In the genomic region with DNA sequence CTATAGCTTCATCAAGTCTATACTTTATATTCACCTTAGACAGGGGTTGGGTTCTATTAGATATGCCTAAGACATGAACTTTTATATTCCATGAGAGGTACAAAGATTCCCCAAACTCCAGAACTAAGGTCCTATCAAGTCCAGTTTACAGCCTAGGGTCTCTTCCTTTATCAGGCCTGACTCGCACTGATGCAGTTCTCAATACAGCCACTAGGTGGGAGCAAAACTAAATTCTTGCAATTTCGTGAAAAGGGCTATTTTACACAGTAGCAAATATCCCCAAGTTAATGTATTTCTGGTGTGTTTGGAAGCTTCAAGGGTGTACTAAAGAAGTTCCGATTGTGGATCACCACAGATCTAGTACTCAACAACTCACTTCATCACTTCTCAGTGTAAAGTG, we compare ENCODE assay signal across 10 mouse cellular contexts. TPM values are rescaled to one million over a fixed set of nuclear protein-coding genes. Genes with fewer than 3 reads are reported as not detected.
DNase-seq lines count a peak whose midpoint lies in the region; ATAC-seq and TF ChIP-seq lines count a peak whose summit lies in the region.
"Had no signal": no experiment of that assay in that cellular context is flagged by ENCODE, and none has a peak within 500 bp of the region (broad histone marks: within the 10 kb centered on the region; RNA-seq: fewer than 3 reads in every experiment).

No protein-coding gene starts in this region.

- no peak overlapping the region for H3K4me3 ChIP-seq in forebrain, embryonic 11.5 days (ENCODE audit: low read depth, low read length)
- H3K4me3 ChIP-seq in forebrain, embryonic 15.5 days = no peak overlapping the region
- no peak overlapping the region for H3K4me3 ChIP-seq in midbrain, embryonic 10.5 days
- H3K4me3 ChIP-seq in midbrain, embryonic 15.5 days = no peak overlapping the region
- H3K4me3 ChIP-seq in midbrain, postnatal 0 days (ENCODE audit: low read depth, low read length) = no peak overlapping the region
- H3K4me3 ChIP-seq: liver, embryonic 15.5 days had no signal

- no peaks in the 10 kb centered on the region for H3K27me3 ChIP-seq in forebrain, embryonic 11.5 days (ENCODE audit: control insufficient read depth, insufficient read depth, low read length)
- H3K27me3 ChIP-seq in forebrain, embryonic 15.5 days = no peaks in the 10 kb centered on the region
- no peaks in the 10 kb centered on the region for H3K27me3 ChIP-seq in midbrain, embryonic 10.5 days (ENCODE audit: low read depth, poor library complexity, severe bottlenecking)
- no peaks in the 10 kb centered on the region for H3K27me3 ChIP-seq in midbrain, embryonic 15.5 days (replicated peaks)
- no peaks in the 10 kb centered on the region for H3K27me3 ChIP-seq in midbrain, postnatal 0 days (ENCODE audit: insufficient read depth, low read length)
- H3K27me3 ChIP-seq: liver, embryonic 15.5 days had no signal

- peak; percentile 55 for DNase-seq in forebrain, embryonic 11.5 days (ENCODE audit: low spot score)
- DNase-seq in midbrain, embryonic 10.5 days (ENCODE audit: low spot score) = peak; percentile 38
- DNase-seq in embryo, embryonic 10.5 days (ENCODE audit: low spot score) = peak; percentile 67
- DNase-seq in layer of hippocampus, adult 9-10 months (ENCODE audit: low spot score) = peak; percentile 13
- peak; percentile 46 for DNase-seq in midbrain, postnatal 0 days (ENCODE audit: low spot score)
- DNase-seq in yolk sac, embryonic 10.5 days (ENCODE audit: low spot score) = no peak

- no peak overlapping the region for H3K27ac ChIP-seq in forebrain, embryonic 11.5 days (ENCODE audit: low read depth, low read length)
- H3K27ac ChIP-seq in forebrain, embryonic 15.5 days (replicated peaks) = no peak overlapping the region
- H3K27ac ChIP-seq in midbrain, embryonic 10.5 days (replicated peaks) = no peak overlapping the region
- no peak overlapping the region for H3K27ac ChIP-seq in midbrain, embryonic 15.5 days
- no peak overlapping the region for H3K27ac ChIP-seq in midbrain, postnatal 0 days (ENCODE audit: low read depth, low read length)
- H3K27ac ChIP-seq: liver, embryonic 15.5 days had no signal

- WGBS in forebrain, embryonic 11.5 days = 18% methylated on average over 3 of the region's 3 CpGs
- WGBS in forebrain, embryonic 15.5 days = 23% methylated on average over 3 of the region's 3 CpGs
- 26% methylated on average over 3 of the region's 3 CpGs for WGBS in midbrain, embryonic 10.5 days
- 18% methylated on average over 3 of the region's 3 CpGs for WGBS in midbrain, embryonic 15.5 days
- WGBS in midbrain, postnatal 0 days = 19% methylated on average over 3 of the region's 3 CpGs

- H3K36me3 ChIP-seq in forebrain, embryonic 11.5 days (ENCODE audit: control insufficient read depth, insufficient read depth, low read length) = no peaks in the 10 kb centered on the region
- no peaks in the 10 kb centered on the region for H3K36me3 ChIP-seq in forebrain, embryonic 15.5 days
- H3K36me3 ChIP-seq in midbrain, embryonic 10.5 days = no peaks in the 10 kb centered on the region
- no peaks in the 10 kb centered on the region for H3K36me3 ChIP-seq in midbrain, embryonic 15.5 days (replicated peaks)
- H3K36me3 ChIP-seq in midbrain, postnatal 0 days (ENCODE audit: insufficient read depth, low read length) = no peaks in the 10 kb centered on the region
- H3K36me3 ChIP-seq: liver, embryonic 15.5 days had no signal

- peak; percentile 82 for TF ChIP-seq CTCF in midbrain, postnatal 0 days (IDR thresholded peaks at IDR 0.05)

- ATAC-seq in forebrain, embryonic 11.5 days (replicated peaks; ENCODE audit: low FRiP score) = no peak
- ATAC-seq in forebrain, embryonic 15.5 days (replicated peaks) = no peak
- no peak for ATAC-seq in midbrain, embryonic 15.5 days (replicated peaks)
- no peak for ATAC-seq in midbrain, postnatal 0 days (ENCODE audit: low FRiP score)

- no peak overlapping the region for H3K4me2 ChIP-seq in forebrain, embryonic 11.5 days (ENCODE audit: low read depth, low read length, severe bottlenecking)
- H3K4me2 ChIP-seq in forebrain, embryonic 15.5 days (replicated peaks) = no peak overlapping the region
- H3K4me2 ChIP-seq in midbrain, embryonic 15.5 days = no peak overlapping the region
- H3K4me2 ChIP-seq in midbrain, postnatal 0 days (ENCODE audit: low read depth, low read length, poor library complexity, severe bottlenecking) = no peak overlapping the region
- H3K4me2 ChIP-seq: liver, embryonic 15.5 days had no signal

- H3K9ac ChIP-seq in forebrain, embryonic 11.5 days (ENCODE audit: low read length) = no peak overlapping the region
- no peak overlapping the region for H3K9ac ChIP-seq in forebrain, embryonic 15.5 days (replicated peaks)
- no peak overlapping the region for H3K9ac ChIP-seq in midbrain, embryonic 15.5 days
- no peak overlapping the region for H3K9ac ChIP-seq in midbrain, postnatal 0 days (replicated peaks; ENCODE audit: low read length, poor library complexity, severe bottlenecking)
- H3K9ac ChIP-seq: liver, embryonic 15.5 days had no signal

- no peaks in the 10 kb centered on the region for H3K4me1 ChIP-seq in forebrain, embryonic 11.5 days (replicated peaks; ENCODE audit: control insufficient read depth, insufficient read depth, low read length)
- H3K4me1 ChIP-seq in forebrain, embryonic 15.5 days = no peaks in the 10 kb centered on the region
- H3K4me1 ChIP-seq in midbrain, embryonic 10.5 days = no peaks in the 10 kb centered on the region
- H3K4me1 ChIP-seq in midbrain, embryonic 15.5 days = no peaks in the 10 kb centered on the region
- H3K4me1 ChIP-seq in midbrain, postnatal 0 days (ENCODE audit: insufficient read depth, low read length) = no peaks in the 10 kb centered on the region
- H3K4me1 ChIP-seq: liver, embryonic 15.5 days had no signal

- no peaks in the 10 kb centered on the region for H3K9me3 ChIP-seq in forebrain, embryonic 11.5 days (ENCODE audit: control insufficient read depth, low read length)
- no peaks in the 10 kb centered on the region for H3K9me3 ChIP-seq in forebrain, embryonic 15.5 days
- H3K9me3 ChIP-seq in midbrain, embryonic 10.5 days (replicated peaks) = no peaks in the 10 kb centered on the region
- no peaks in the 10 kb centered on the region for H3K9me3 ChIP-seq in midbrain, embryonic 15.5 days
- no peaks in the 10 kb centered on the region for H3K9me3 ChIP-seq in midbrain, postnatal 0 days (ENCODE audit: low read length)
- H3K9me3 ChIP-seq: liver, embryonic 15.5 days had no signal

RNA-seq across cellular contexts. Expression of gene Tceal3, which starts 8.8 kb away (rescaled TPM):
- 9.9 and 12.7 TPM in 2 replicates for polyA plus RNA-seq in forebrain, embryonic 11.5 days (2014; fragmentation: Nextera tagmentation; extraction: Ambion mirVana)
- 45.2 and 53.8 TPM in 2 replicates for polyA plus RNA-seq in forebrain, embryonic 15.5 days (2015; fragmentation: Nextera tagmentation; extraction: Ambion mirVana)
- polyA plus RNA-seq in midbrain, embryonic 10.5 days (2016; fragmentation: Nextera tagmentation; extraction: Ambion mirVana) = 11.3 and 14.1 TPM in 2 replicates
- polyA plus RNA-seq in midbrain, embryonic 15.5 days (2015; fragmentation: Nextera tagmentation; extraction: Ambion mirVana) = 91.5 and 91.6 TPM in 2 replicates
- total RNA-seq in midbrain, postnatal 0 days (2014; rRNA removed) = 34.6 and 39.3 TPM in 2 replicates
- polyA plus RNA-seq in midbrain, postnatal 0 days (2015; fragmentation: Nextera tagmentation; extraction: Ambion mirVana) = 101 and 109 TPM in 2 replicates

RNA-seq across cellular contexts. Expression of gene Kir3dl2, which starts 55.6 kb away (rescaled TPM):
- not detected in 2 replicates for polyA plus RNA-seq in forebrain, embryonic 11.5 days (2014; fragmentation: Nextera tagmentation; extraction: Ambion mirVana)
- 0.17 and 0.25 TPM in 2 replicates for polyA plus RNA-seq in forebrain, embryonic 15.5 days (2015; fragmentation: Nextera tagmentation; extraction: Ambion mirVana)
- not detected in 2 replicates for polyA plus RNA-seq in midbrain, embryonic 10.5 days (2016; fragmentation: Nextera tagmentation; extraction: Ambion mirVana)
- polyA plus RNA-seq in midbrain, embryonic 15.5 days (2015; fragmentation: Nextera tagmentation; extraction: Ambion mirVana) = 0.22 and 0.31 TPM in 2 replicates
- total RNA-seq in midbrain, postnatal 0 days (2014; rRNA removed) = 1.1 and 1.4 TPM in 2 replicates
- 0.59 and 0.68 TPM in 2 replicates for polyA plus RNA-seq in midbrain, postnatal 0 days (2015; fragmentation: Nextera tagmentation; extraction: Ambion mirVana)
- polyA plus RNA-seq: liver, embryonic 15.5 days; stomach, embryonic 14.5 days had no signal
